Mouse (Mus musculus): ENCODE results near the gene Prr18. TPM values are rescaled to one million over a fixed set of nuclear protein-coding genes. Genes with fewer than 3 reads are reported as not detected.

Gene Prr18
- polyA plus RNA-seq, 1 experiment from 2014 or later: 0.19 TPM

GRCm38 (mm10) chr17:8388463-8388862 is 51.2 kb downstream of the Prr18 start:
- in situ Hi-C loops (cut with MboI; ENCODE audit: low pct_unique_long_range_greater_than_20kb): no loop called here
- no peak for ATAC-seq
- no peak for DNase-seq (ENCODE audit: low read depth, low spot score)
- TF ChIP-seq CTCF (IDR thresholded peaks at IDR 0.05): peak; percentile 62
- CTCF ChIA-PET: no interaction called here
- POLR2A ChIA-PET: no interaction called here
- H3K27me3 ChIP-seq: peaks cover 11% of the 10 kb centered on the region

DNA sequence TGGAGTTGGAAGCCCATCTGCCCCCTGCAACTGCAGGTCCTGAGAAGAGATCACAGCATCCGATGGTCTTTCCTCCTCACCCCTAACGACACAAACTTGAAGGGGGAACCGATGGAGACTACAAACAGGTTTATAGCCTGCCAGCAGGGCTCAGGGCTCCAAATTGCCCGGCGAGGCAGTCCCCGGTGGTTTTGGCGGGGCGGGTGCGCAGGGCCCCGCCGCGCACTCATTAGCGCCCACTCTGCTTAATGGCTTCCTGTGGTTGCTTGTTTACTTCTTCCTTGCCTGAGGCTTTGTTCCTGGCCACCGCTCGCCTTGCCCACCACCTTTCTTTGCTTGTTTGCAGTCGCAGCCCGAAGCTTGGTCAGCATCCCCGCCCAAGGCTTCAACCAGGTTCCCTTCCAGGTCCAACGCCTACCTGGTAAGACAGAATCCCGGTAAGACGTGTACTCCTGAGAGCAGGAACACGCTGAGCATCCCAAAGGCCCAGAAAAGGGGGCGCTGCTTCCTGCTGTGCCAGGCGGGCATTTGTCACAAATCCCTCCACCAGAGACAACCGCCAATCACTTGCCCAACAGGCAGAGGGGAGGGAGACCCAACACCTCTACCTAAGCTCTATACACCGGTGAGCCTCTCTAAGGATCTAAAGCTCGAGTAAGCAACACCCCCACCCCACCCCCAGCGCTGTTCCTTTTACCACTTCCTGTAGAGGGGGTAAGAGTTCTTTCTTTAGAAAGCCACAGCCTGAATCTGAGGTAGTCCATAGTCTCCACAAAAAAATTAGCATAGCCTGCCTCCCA is 51.9 kb downstream of the Prr18 start:
- in situ Hi-C loops (cut with MboI; ENCODE audit: low pct_unique_long_range_greater_than_20kb): no loop called here
- DNase-seq (ENCODE audit: low read depth, low spot score): no peak
- POLR2A ChIA-PET: no interaction called here

GRCm38 (mm10) chr17:8389790-8390095 is 52.5 kb downstream of the Prr18 start:
- DNase-seq (ENCODE audit: low read depth, low spot score) (no peak), ATAC-seq (no peak)
- ChIA-PET POLR2A (no interaction called here), CTCF (no interaction called here)
- TF ChIP-seq CTCF (IDR thresholded peaks at IDR 0.05): no peak
- in situ Hi-C loops (cut with MboI; ENCODE audit: low pct_unique_long_range_greater_than_20kb): no loop called here
- peaks cover 11% of the 10 kb centered on the region for H3K27me3 ChIP-seq

More for the DNA sequence above, 51.9 kb downstream of the Prr18 start:
- TF ChIP-seq CTCF (IDR thresholded peaks at IDR 0.05): no peak
- H3K27me3 ChIP-seq: peaks cover 11% of the 10 kb centered on the region
- CTCF ChIA-PET: no interaction called here
- ATAC-seq: no peak

GRCm38 (mm10) chr17:8390487-8390886 is 53.2 kb downstream of the Prr18 start:
- ChIA-PET CTCF (no interaction called here), POLR2A (no interaction called here)
- in situ Hi-C loops (cut with MboI; ENCODE audit: low pct_unique_long_range_greater_than_20kb): no loop called here
- DNase-seq (ENCODE audit: low read depth, low spot score) (no peak), ATAC-seq (no peak)
- no peak for TF ChIP-seq CTCF (IDR thresholded peaks at IDR 0.05)
- peaks cover 11% of the 10 kb centered on the region for H3K27me3 ChIP-seq

Other genes with a start within 250 kb of the Prr18 start
- 0.18 TPM for gene Gm49673, start 189.7 kb upstream of the Prr18 start, polyA plus RNA-seq (2021)
- 36.5 TPM for gene Rnaset2a, start 189.4 kb upstream of the Prr18 start, polyA plus RNA-seq (2021)
- gene Fgfr1op, start 172.0 kb upstream of the Prr18 start, polyA plus RNA-seq (2021): 33.1 TPM
- not detected for gene Ccr6, start 101.4 kb upstream of the Prr18 start, polyA plus RNA-seq (2021)
- gene Mpc1, start 54.6 kb upstream of the Prr18 start, polyA plus RNA-seq (2021): 168 TPM
- gene Sft2d1, start 26.4 kb upstream of the Prr18 start, polyA plus RNA-seq (2021): 61.2 TPM
- gene T2, start 18.5 kb downstream of the Prr18 start, polyA plus RNA-seq (2021): 0.05 TPM
- gene T, start 97.0 kb downstream of the Prr18 start, polyA plus RNA-seq (2021): not detected
- 7.7 TPM for gene Pde10a, start 187.9 kb downstream of the Prr18 start, polyA plus RNA-seq (2021)
- gene Gm17087, start 229.5 kb downstream of the Prr18 start, polyA plus RNA-seq (2021): 0.15 TPM